Mouse (Mus musculus) ES-Bruce4 (cell line): ENCODE data around the gene Ubl7. TPM values are rescaled to one million over a fixed set of nuclear protein-coding genes. Genes with fewer than 3 reads are reported as not detected.
A peak's percentile ranks its signal among the peaks of the same experiment; 100 is the strongest.

ENCODE experiments used
- H3K27ac ChIP-seq: 2 replicates; pipeline ENCODE4 v1.5.1; 2012; ENCODE audit warnings: low read length, inconsistent platforms; ENCODE audit not compliant: insufficient read depth
- H3K27me3 ChIP-seq: 2 replicates; pipeline ENCODE4 v1.6.1; 2012; ENCODE audit warnings: mild to moderate bottlenecking, low read length, inconsistent platforms; ENCODE audit not compliant: control insufficient read depth, poor library complexity, insufficient read depth, severe bottlenecking
- H3K36me3 ChIP-seq: 2 replicates; pipeline ENCODE4 v1.6.1; 2012; ENCODE audit warnings: inconsistent platforms, mild to moderate bottlenecking, low read length, moderate library complexity; ENCODE audit not compliant: control insufficient read depth, poor library complexity, insufficient read depth, severe bottlenecking
- H3K4me1 ChIP-seq: one replicate; pipeline ENCODE4 v1.8.1; 2011; ENCODE audit warnings: low read length; ENCODE audit not compliant: control insufficient read depth, insufficient read depth
- H3K4me3 ChIP-seq: 2 replicates; pipeline ENCODE4 v1.5.1; 2011; ENCODE audit warnings: low read depth, mild to moderate bottlenecking, low read length
- H3K9ac ChIP-seq: 2 replicates; pipeline ENCODE4 v1.6.1; 2012; ENCODE audit warnings: low read depth, mild to moderate bottlenecking, inconsistent platforms; ENCODE audit not compliant: poor library complexity, severe bottlenecking
- H3K9me3 ChIP-seq: replicated peaks from 2 replicates; pipeline ENCODE4 v1.6.1; 2012; ENCODE audit warnings: mild to moderate bottlenecking, low read length, inconsistent platforms; ENCODE audit not compliant: control insufficient read depth, poor library complexity, insufficient read depth, severe bottlenecking
- CTCF ChIP-seq: IDR thresholded peaks from one replicate; pipeline ENCODE4 v1.8.1; 2011; ENCODE audit warnings: low read depth, low read length
- EP300 ChIP-seq: IDR thresholded peaks from 2 replicates; pipeline ENCODE4 v1.6.1; 2011; ENCODE audit warnings: low read depth, low read length; ENCODE audit not compliant: insufficient read depth
- POLR2A ChIP-seq: IDR thresholded peaks from one replicate; pipeline ENCODE4 v1.8.1; 2011; ENCODE audit warnings: low read length; ENCODE audit not compliant: insufficient read depth
- polyA plus RNA-seq: library from polyadenylated mRNA; stranded (reverse); fragments of >200 nt; gene quantifications from 2 replicates; pipeline ENCODE4 v1.2.4, GENCODE M21; 2011; ENCODE audit warnings: low read depth; ENCODE audit not compliant: missing spikeins, insufficient read depth, insufficient read length

The Ubl7 gene
- polyA plus RNA-seq, 1 experiment, result 67.5 TPM

DNA sequence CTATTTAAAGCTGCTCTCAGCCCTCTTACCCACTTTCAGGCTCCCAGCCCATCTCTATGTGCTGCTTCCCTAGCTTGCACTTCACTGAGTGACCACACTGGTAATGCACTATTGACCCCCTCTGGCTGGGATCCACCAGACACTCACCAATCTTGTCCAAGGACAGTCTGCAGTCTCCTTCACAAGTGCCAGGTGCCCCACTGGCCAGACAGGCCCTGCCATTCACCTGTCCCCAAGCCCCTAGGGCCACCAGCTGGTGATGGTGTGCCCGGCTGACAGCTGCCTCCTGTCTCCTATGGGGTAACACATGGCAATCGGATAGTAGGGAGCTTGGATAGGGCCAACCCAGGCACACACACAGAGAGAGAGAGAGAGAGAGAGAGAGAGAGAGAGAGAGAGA lies 31.3 kb downstream of the Ubl7 start:
- Histone ChIP-seq H3K4me3 (no peak overlapping the region), H3K36me3 (no peaks in the 10 kb centered on the region), H3K27ac (no peak overlapping the region), H3K9me3 (no peaks in the 10 kb centered on the region), H3K9ac (no peak overlapping the region), H3K27me3 (peaks cover 8% of the 10 kb centered on the region; the same call in 1 of the 2 replicates), H3K4me1 (no peaks in the 10 kb centered on the region)
- no peak for TF ChIP-seq EP300
- no peak for TF ChIP-seq CTCF
- TF ChIP-seq POLR2A, result no peak

DNA sequence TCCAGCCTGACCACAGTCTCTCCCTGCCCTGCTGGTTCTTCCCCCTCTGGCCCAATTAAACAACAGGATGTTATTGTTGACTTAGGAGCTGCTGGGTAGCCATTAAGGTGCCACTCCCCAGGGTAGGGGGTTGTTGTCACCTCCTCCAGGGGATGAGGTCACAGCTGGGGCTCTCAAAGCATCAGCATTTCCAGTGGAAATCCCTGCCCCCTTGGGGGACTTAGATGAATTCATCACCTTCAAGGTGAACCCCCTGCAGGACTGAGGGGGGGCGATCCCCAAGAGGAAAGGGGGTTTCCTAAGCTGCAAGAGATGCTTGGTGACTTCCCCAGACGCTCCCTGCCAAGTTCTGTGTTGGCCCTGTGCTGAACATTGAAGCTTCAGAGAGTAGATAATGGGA lies 32.3 kb downstream of the Ubl7 start:
- Histone ChIP-seq H3K4me1 (no peaks in the 10 kb centered on the region), H3K9me3 (no peaks in the 10 kb centered on the region), H3K9ac (no peak overlapping the region), H3K4me3 (no peak overlapping the region), H3K36me3 (no peaks in the 10 kb centered on the region), H3K27me3 (peaks cover 8% of the 10 kb centered on the region; the same call in 1 of the 2 replicates), H3K27ac (no peak overlapping the region)
- TF ChIP-seq EP300, result no peak

DNA sequence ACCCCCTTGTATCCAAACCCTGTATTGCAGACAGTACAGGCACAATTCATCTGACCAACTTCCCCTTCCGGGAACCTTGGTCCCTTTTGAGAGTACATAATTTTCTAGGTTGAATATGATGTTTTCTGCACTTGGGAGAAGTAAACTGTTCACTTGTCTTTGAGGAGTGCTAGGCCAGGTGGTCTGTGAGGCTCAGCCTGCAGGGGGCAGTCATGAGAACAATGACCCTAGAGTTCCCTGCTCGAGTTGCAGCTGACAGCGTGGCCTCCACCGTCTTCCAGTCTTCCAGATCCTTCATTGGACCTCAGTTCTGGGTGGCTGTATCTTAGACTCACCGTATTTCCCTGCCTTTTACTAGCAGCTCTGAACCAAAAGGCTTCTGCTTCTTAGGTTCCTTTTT lies 33.8 kb downstream of the Ubl7 start:
- no peaks in the 10 kb centered on the region for H3K4me1 ChIP-seq
- peak; percentile 89 for TF ChIP-seq CTCF
- TF ChIP-seq EP300, result no peak
- no peaks in the 10 kb centered on the region for H3K36me3 ChIP-seq
- H3K9ac ChIP-seq, result no peak overlapping the region
- H3K4me3 ChIP-seq, result no peak overlapping the region
- no peaks in the 10 kb centered on the region for H3K9me3 ChIP-seq
- peaks cover 8% of the 10 kb centered on the region; the same call in 1 of the 2 replicates for H3K27me3 ChIP-seq
- no peak overlapping the region for H3K27ac ChIP-seq

DNA sequence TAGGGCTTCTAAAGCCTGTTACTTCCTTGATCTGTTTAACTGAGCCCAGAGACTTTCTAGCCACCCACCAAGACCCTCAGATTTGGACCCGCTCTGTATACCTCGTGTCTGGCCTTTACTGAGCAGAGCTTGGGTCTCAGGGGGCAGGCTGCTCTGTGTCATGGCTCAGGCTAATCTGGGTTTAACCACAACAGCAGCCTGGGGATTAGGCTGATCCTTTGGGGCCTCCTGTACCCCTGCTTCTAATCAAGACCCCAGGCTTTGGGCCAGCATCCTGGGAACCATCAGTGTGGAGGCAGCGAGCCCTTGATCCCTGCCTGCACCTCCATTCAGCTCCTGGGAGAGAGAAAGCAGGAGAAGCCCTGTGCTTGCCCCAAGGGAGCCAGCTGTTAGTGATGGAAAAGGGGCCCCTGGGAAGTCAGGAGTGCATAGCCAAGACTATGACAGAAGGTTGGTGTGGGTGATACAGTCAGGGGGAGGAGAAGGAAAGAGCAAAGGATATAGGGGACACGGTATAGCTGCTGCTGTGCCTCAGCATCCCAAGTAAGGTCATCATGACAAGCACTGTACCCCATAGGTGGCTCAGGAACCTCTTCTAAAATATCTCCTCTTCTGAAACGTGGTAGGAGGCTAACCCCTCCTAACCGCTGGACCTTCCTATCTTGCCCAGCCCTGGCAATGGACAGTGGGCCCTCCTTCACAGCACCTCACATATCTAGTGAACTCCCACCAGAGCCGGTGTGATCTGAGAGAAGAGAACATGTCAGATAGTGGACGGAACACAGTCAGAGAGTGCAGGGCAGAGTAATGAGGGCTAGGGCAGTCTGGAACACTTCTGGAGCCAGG lies 35.2 kb downstream of the Ubl7 start:
- Histone ChIP-seq H3K27me3 (0 out of 2 replicates have a peak, but pooled peaks cover 3% of the 10 kb centered on the region), H3K9me3 (no peaks in the 10 kb centered on the region), H3K4me1 (no peaks in the 10 kb centered on the region), H3K27ac (no peak overlapping the region), H3K36me3 (no peaks in the 10 kb centered on the region), H3K4me3 (no peak overlapping the region), H3K9ac (no peak overlapping the region)
- TF ChIP-seq EP300 (no peak), CTCF (no peak), POLR2A (no peak)

DNA sequence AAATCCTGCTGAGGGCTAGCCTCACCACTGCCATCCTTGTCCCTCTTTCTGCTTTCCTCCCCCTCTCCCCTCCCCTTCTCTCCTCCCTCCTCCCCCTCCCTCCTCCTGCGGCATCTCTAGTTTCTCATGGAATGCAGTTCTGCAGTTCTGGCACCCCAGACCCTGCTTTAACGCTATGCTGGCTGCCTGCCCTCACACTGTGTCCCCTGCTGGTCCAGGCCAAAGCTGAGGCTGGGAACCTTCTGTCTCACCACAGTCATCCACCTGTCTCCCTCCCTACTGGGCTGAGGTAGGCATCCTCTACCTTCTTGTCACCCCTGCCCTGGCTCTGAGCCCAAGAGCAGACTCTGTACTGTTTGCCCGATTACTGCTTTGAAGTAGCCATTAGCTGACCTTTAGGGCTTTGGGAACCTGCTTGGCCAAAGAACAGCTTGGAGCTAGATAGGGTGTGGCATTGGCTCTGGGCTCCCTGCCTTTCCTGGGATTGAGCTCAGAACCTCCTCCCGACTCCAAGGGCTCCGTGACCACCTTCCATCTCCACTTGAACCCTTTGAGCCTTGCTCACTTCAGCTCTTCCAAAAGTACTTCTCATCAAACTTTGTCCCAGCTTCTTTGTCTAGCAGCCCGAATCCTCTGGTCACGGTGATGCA lies 36.7 kb downstream of the Ubl7 start:
- Histone ChIP-seq H3K36me3 (no peaks in the 10 kb centered on the region), H3K9ac (no peak overlapping the region), H3K27ac (no peak overlapping the region), H3K4me1 (no peaks in the 10 kb centered on the region), H3K4me3 (no peak overlapping the region), H3K27me3 (no peaks in the 10 kb centered on the region), H3K9me3 (no peaks in the 10 kb centered on the region)
- TF ChIP-seq POLR2A (no peak), CTCF (no peak), EP300 (no peak)

DNA sequence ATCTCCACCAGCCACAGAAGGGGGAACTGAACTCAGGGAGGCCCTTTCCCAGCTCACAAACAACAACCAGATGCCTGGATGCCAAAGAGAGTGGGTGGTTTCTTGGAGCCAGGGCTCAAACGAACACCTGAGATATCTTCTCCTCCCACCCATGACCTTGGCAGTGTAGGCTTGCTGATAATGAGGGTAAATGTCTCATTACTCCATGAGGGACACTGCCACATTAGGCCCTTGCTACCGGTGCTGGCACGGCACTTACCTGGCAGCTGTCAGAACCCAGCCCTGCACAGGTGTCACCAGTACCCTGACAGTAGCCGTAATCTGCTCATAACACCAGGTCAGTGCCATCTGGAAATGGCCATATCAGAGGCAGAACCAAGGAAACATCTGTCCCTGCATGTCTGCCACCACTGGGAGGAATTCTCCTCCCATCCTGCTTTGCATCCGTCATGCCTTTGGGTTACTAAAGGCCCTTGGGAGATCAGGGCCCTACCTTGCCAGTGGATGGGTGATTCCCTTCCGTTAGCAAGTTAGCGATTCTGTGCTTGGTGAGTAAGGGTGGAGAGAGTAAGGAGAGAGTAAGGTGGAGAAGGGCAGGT lies 37.7 kb downstream of the Ubl7 start:
- Histone ChIP-seq H3K4me3 (no peak overlapping the region), H3K27me3 (no peaks in the 10 kb centered on the region), H3K36me3 (no peaks in the 10 kb centered on the region), H3K27ac (no peak overlapping the region), H3K9ac (no peak overlapping the region), H3K9me3 (no peaks in the 10 kb centered on the region), H3K4me1 (no peaks in the 10 kb centered on the region)
- no peak for TF ChIP-seq POLR2A
- TF ChIP-seq EP300, result no peak
- TF ChIP-seq CTCF, result no peak
